Mouse (Mus musculus) ES-E14 (cell line): Measurements from ENCODE around the gene Vcl.

Experiments
- CHD2 ChIP-seq: IDR thresholded peaks from 2 replicates; pipeline ENCODE4 v1.6.1; 2014; ENCODE audit warnings: mild to moderate bottlenecking, low read depth, low read length, inconsistent platforms
- HCFC1 ChIP-seq: IDR thresholded peaks from 2 replicates; pipeline ENCODE4 v1.6.1; 2012; ENCODE audit warnings: low read length, inconsistent platforms, borderline replicate concordance; ENCODE audit not compliant: insufficient read depth
- ZC3H11A ChIP-seq: IDR thresholded peaks from 2 replicates; pipeline ENCODE4 v1.6.1; 2012; ENCODE audit warnings: low read depth, mild to moderate bottlenecking, inconsistent platforms, low read length, borderline replicate concordance

- TF ChIP-seq ZC3H11A (no peak), CHD2 (no peak), HCFC1 (no peak)
Observed at GRCm38 (mm10) chr14:20930481-20931391, 1.5 kb downstream of the Vcl start.
